Mouse (Mus musculus): ENCODE results near the gene Prkg2.

GRCm38 (mm10) chr5:98946656-98947055 is 90.5 kb downstream of the Prkg2 start:
- TF ChIP-seq POLR2A (IDR thresholded peaks at IDR 0.05; ENCODE audit: borderline replicate concordance, low read depth, low read length) = no peak
- no peak for TF ChIP-seq CTCF (IDR thresholded peaks at IDR 0.05; ENCODE audit: low read depth, low read length)

All from bone marrow macrophage, adult 2 months (primary cell).